Mouse (Mus musculus) gastrocnemius, adult 18-20 months (tissue): Measurements from ENCODE around the gene Eml1. TPM values are rescaled to one million over a fixed set of nuclear protein-coding genes. Genes with fewer than 3 reads are reported as not detected.

ENCODE experiments used
- DNase-seq: peaks from one replicate; pipeline ENCODE4 v3.0.0; 2021; ENCODE audit warnings: low spot score
- long read RNA-seq, 2 experiments: library from polyadenylated mRNA; stranded (forward); transcript quantifications; one replicate each; pipeline ENCODE4 v2.0.0; 2021
- total RNA-seq, 2 experiments: library from RNA; stranded (reverse); gene quantifications; 2 replicates each; pipeline ENCODE4 v1.2.3; 2021

The Eml1 gene
- 10 to 100 TPM; 99.0 to 99.1 TPM for total RNA-seq
- long read RNA-seq, experiment 1, full-length matches to known transcripts: 2 of 232 reads
- long read RNA-seq, experiment 1, partial matches to known transcripts: 19 of 232 reads
- long read RNA-seq, experiment 1, other reads (novel, unspliced or antisense): 211 of 232 reads
- long read RNA-seq, experiment 2, partial matches to known transcripts: 14 of 101 reads
- long read RNA-seq, experiment 2, other reads (novel, unspliced or antisense): 87 of 101 reads

DNA sequence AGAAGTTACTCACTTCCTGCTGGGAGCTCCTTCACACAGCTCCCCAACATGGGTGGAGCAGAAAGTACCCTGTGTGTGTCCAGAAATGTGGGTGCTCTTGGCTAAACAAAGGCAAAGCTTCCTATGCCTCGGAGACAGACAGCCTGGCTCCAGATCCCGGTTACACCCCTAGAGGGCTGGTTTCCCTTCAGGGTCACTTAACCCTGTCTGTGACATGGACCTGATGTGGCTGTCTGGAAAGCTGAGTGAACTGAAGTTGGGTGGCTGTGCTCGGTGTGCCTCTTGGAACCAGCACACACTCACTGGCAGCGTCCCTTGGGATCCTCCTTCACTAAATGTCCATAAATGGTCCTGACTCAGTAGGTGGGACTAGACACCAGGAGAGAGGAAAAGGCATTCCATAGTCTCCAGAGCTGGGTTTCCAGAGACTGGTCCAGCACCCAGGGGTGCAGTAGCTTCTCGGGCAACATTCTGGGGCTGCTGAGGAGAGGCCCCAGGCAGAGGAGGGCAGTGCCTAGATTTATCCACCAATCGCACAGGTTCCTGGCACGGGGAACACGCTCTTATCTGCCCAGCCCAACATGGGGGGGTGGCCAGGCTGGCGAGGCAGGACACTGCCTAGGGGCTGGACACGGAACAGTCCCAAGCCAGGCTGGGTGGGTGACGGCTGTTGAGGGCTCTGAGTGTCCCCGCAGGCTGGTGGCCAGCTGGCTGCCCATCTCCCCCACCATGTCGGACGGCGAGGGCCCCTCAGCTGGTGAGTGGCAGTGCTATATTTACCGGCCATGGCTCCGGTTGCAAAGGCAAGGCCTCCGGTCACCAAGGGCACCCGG is at the start of gene Eml1:
Gene Eml1, plus strand, starts transcription at position 362 of the 833 bp plus-strand sequence.
- peak; percentile 54 for DNase-seq

- no peak for DNase-seq
Observed at GRCm38 (mm10) chr12:108326401-108326800, 44.4 kb upstream of the Eml1 start.

- no peak for DNase-seq
Observed at GRCm38 (mm10) chr12:108327889-108328491, 42.8 kb upstream of the Eml1 start.

- peak; percentile 89 for DNase-seq
Observed at GRCm38 (mm10) chr12:108333056-108333455, 37.7 kb upstream of the Eml1 start.

GRCm38 (mm10) chr12:108333481-108333882 is 37.3 kb upstream of the Eml1 start:
- DNase-seq: no peak

DNA sequence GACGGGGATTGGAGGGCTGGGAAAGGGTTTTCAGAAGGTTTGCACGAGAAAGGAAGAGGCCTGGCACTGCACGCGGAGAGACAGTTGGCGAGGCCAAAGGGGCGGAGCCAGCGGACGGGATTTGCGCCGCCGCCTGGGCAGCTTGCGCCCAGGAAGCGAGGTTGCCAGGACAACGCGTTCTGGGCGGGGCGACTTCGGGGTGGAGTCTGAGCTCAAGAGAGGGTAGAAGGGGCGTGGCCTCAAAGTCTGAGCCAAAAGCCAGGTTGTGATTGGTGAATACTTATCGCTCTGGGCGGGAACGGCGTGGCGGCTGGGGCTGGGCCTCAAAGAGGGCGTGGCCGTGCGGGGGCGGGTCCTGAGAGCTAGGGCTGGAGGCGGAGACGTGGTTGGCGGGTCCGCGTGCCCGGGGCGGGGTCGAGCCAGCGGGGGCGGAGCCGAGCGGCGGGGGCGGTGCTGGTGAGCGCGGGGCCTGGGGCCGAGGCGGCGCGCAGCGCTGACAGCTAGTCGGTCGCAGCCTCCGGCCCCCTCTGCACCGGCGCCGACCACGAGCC is 36.8 kb upstream of the Eml1 start, which contains the start of gene Cyp46a1:
Gene Cyp46a1, plus strand, starts transcription at position 487 of the 551 bp plus-strand sequence.
- peak; percentile 100 for DNase-seq

GRCm38 (mm10) chr12:108334529-108334928 is 36.2 kb upstream of the Eml1 start:
- DNase-seq: no peak

GRCm38 (mm10) chr12:108338572-108339190 is 32.1 kb upstream of the Eml1 start:
- peak; percentile 19 for DNase-seq

GRCm38 (mm10) chr12:108348151-108348550 is 22.6 kb upstream of the Eml1 start:
- no peak for DNase-seq

DNA sequence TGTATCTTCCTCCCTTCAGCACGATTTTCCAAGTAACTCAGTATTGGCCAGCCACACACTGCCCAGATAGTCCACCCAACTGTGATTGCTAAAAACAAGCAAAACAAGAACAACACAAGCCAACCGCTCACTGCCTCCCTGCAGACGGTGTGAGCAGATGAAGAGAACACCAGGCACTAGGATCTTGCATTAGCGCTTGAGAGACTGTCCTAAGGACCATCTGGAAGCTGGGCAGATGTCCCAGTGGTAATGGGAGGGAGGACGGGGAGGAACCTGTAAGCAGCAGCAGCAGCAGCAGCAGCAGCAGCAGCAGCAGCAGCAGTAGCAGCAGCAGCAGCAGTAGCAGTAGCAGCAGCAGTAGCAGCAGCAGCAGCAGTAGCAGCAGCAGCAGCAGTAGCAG is 21.7 kb upstream of the Eml1 start:
- DNase-seq: no peak

DNA sequence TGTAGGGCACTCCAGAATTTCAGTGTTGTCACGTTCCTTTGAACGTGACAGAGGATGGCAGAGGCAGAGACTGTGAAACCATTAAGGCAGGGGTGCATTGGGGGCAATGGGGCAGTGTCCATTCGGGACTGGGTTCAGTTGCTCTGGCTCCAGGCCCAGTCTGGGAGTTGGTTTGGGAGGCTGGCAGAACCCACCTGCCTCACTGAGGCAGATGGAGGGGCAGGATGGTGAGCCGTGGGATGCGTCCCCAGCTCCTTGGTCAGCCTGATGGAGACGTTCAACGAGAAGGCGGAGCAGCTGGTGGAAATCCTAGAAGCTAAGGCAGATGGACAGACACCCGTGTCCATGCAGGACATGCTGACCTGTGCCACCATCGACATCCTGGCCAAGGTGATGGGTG is 19.8 kb upstream of the Eml1 start:
- DNase-seq: no peak

- DNase-seq: no peak
Observed at GRCm38 (mm10) chr12:108352371-108353136, 18.2 kb upstream of the Eml1 start.

DNA sequence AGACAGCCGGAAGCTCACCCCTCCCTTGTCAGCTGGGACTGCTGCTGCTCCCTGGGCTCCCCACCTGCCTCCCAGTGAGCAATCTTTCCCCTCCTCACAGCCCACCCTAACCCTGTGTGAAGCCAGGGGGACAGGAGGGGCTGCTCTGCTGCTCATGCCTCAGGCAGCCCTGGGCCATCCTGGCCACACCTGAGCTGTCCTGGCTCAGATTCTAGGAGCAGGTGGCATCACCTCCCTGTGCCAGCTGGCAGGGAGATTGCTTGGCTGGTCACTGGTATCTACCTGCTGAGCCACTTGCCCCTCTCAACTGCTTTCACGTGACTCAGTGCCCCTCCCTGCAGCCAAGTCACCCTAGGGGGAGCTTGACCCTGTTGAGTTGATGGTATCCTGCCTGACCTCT is 16.5 kb upstream of the Eml1 start:
- no peak for DNase-seq

GRCm38 (mm10) chr12:108355271-108355670 is 15.5 kb upstream of the Eml1 start:
- no peak for DNase-seq

DNA sequence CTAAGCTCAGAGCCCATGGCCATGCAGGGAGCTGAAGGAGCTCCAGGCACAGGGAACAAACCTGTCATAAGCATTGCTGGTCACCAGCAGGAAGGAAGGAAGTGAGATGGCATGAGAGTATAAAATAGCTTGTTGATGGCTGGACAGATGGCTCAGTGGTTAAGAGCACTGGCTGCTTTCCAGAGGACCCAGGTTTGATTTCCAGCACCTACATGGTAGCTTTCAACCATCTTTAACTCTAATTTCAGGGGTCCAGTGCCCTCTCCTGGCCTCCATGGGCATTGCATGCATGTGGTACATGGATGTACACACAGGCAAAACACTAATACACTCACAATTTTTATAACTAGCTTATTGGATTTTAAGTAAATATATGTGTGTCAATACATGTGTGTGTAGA is 14.8 kb upstream of the Eml1 start:
- no peak for DNase-seq

GRCm38 (mm10) chr12:108363796-108364195 is 7.0 kb upstream of the Eml1 start:
- DNase-seq: peak; percentile 87

DNA sequence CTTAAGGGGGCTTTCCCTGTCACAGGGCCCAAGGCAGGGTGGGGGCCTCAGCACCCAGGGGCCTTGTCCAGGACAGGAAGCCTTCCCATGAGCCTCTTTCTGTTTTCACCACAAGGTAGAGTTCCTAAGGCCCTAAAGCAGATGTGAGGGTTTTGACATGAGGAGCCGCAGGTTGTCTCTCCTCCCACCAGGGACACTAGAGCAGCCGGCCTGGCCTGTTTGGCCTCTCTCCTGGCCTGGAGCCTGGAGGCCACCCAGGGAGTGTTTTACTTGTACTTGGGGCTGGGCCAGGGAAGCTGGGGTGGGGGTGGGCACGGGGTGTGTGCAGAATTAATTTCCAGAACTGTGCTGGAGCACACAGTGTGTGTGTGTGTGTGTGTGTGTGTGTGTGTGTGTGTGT is 5.4 kb upstream of the Eml1 start:
- DNase-seq: peak; percentile 62

DNA sequence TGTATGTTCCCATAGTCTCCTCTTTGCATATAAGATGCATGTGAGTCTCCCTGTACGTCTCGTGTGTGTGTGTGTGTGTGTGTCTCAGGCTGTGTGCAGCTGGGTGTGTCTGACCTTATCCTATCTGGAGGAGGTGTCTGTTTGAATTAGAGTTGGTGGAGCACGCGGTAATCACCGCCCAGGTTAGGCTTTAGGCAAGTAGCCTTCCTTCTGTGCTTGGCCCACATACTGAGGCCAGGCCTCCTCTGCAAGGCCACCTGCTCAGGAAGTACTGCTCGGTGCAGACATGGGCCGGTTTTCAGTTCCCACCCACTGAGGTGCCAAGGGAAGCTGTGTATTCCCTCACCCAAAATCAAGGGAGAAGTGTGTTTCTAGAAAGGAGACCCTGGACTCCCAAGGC is 4.9 kb upstream of the Eml1 start:
- no peak for DNase-seq

DNA sequence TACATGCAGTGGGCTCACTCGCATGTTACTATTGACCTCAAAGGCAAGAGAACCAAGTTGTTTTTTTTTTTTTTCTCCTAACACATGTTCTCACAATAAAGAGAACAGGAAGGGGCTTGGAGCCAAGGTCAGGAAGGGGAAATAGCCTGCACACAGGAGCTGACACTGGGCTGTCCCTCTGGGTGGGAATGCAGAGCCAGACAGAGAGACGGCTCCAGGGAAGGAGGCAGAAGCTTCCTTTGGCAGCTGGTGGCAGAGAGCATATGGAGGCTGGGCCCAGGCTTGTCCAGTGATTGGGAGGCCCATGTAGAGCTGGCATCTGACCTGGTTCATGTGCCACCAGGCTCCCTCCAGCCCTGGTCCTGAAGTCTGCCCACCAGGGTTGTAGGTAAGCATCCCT is 2.8 kb upstream of the Eml1 start:
- no peak for DNase-seq

GRCm38 (mm10) chr12:108368921-108369320 is 1.8 kb upstream of the Eml1 start:
- no peak for DNase-seq

GRCm38 (mm10) chr12:108371429-108371765 is 640 bp downstream of the Eml1 start:
- DNase-seq: no peak
